Mouse (Mus musculus) 3134 (cell line): ENCODE results near the gene Calm1.
A peak's percentile ranks its signal among the peaks of the same experiment; 100 is the strongest.
"Not testable (repeated sequence)": the region's sequence is repeated elsewhere in the genome, so short reads cannot be mapped to it uniquely, and the experiment has no call there.

Experiments
- DNase-seq: peaks from one replicate; pipeline ENCODE4 v3.0.0-alpha.2; 2011; ENCODE audit warnings: low spot score; ENCODE audit not compliant: insufficient read length; ENCODE audit errors: extremely low read depth

Gene Calm1

GRCm38 (mm10) chr12:100190802-100191201, 8.4 kb upstream of the Calm1 start:
- DNase-seq = no peak

GRCm38 (mm10) chr12:100194181-100194580, 5.1 kb upstream of the Calm1 start:
- DNase-seq = no peak

GRCm38 (mm10) chr12:100196786-100197185, 2.4 kb upstream of the Calm1 start:
- no peak for DNase-seq

GRCm38 (mm10) chr12:100199891-100200644, 833 bp downstream of the Calm1 start:
- peak; percentile 74 for DNase-seq

- peak; percentile 69 for DNase-seq
Measured at GRCm38 (mm10) chr12:100200645-100201362, 1.6 kb downstream of the Calm1 start.

- no peak for DNase-seq
Measured at GRCm38 (mm10) chr12:100201363-100201711, 2.1 kb downstream of the Calm1 start.

- peak; percentile 80 for DNase-seq
Measured at GRCm38 (mm10) chr12:100201838-100202237, 2.6 kb downstream of the Calm1 start.

GRCm38 (mm10) chr12:100203759-100204158, 4.5 kb downstream of the Calm1 start:
- DNase-seq = no peak

- no peak for DNase-seq
Measured at GRCm38 (mm10) chr12:100205156-100205555, 5.9 kb downstream of the Calm1 start.

GRCm38 (mm10) chr12:100206521-100206920, 7.3 kb downstream of the Calm1 start:
- DNase-seq = no peak

- DNase-seq = no peak
Measured at GRCm38 (mm10) chr12:100206926-100207325, 7.7 kb downstream of the Calm1 start.

GRCm38 (mm10) chr12:100209701-100210478, 10.7 kb downstream of the Calm1 start:
- no peak for DNase-seq

GRCm38 (mm10) chr12:100210973-100211372, 11.7 kb downstream of the Calm1 start:
- peak; percentile 68 for DNase-seq

- no peak for DNase-seq
Measured at GRCm38 (mm10) chr12:100211453-100212185, 12.4 kb downstream of the Calm1 start.

- no peak for DNase-seq
Measured at GRCm38 (mm10) chr12:100212397-100212796, 13.2 kb downstream of the Calm1 start.

GRCm38 (mm10) chr12:100213162-100213561, 13.9 kb downstream of the Calm1 start:
- no peak for DNase-seq

GRCm38 (mm10) chr12:100214156-100214555, 14.9 kb downstream of the Calm1 start:
- DNase-seq = no peak

- no peak for DNase-seq
Measured at GRCm38 (mm10) chr12:100214738-100215137, 15.5 kb downstream of the Calm1 start.

GRCm38 (mm10) chr12:100217087-100217486, 17.9 kb downstream of the Calm1 start:
- DNase-seq = not testable (repeated sequence)

- DNase-seq = no peak
Measured at GRCm38 (mm10) chr12:100220012-100220411, 20.8 kb downstream of the Calm1 start.
